Mouse (Mus musculus) lung, embryonic 14.5 days (tissue): ENCODE data around the gene Dhrs7. TPM values are rescaled to one million over a fixed set of nuclear protein-coding genes. Genes with fewer than 3 reads are reported as not detected.

Experiments
- ATAC-seq: fragments of 200-750 bp; cut with Nextera tagmentation; 2 replicates; pipeline ENCODE4 v1.8.0; 2017; ENCODE audit warnings: mild to moderate bottlenecking, moderate TSS enrichment, moderate library complexity; ENCODE audit not compliant: insufficient read depth
- DNase-seq: peaks from one replicate; pipeline ENCODE4 v3.0.0-alpha.2; 2015
- H3K27ac ChIP-seq: fragments of 300-500 bp; sonication (generic); 2 replicates; pipeline ENCODE4 v1.5.1; 2014; ENCODE audit warnings: low read depth, mild to moderate bottlenecking, moderate library complexity
- H3K27me3 ChIP-seq: fragments of 300-500 bp; sonication (generic); 2 replicates; pipeline ENCODE4 v1.6.1; 2014; ENCODE audit warnings: low read length, control low read depth; ENCODE audit not compliant: insufficient read depth
- H3K36me3 ChIP-seq: fragments of 300-500 bp; sonication (generic); 2 replicates; pipeline ENCODE4 v1.6.1; 2014; ENCODE audit warnings: control low read depth; ENCODE audit not compliant: insufficient read depth
- H3K4me1 ChIP-seq: fragments of 300-500 bp; sonication (generic); 2 replicates; pipeline ENCODE4 v1.6.1; 2014; ENCODE audit warnings: antibody characterized with exemption, control low read depth; ENCODE audit not compliant: insufficient read depth
- H3K4me2 ChIP-seq: fragments of 300-500 bp; sonication (generic); 2 replicates; pipeline ENCODE4 v1.6.1; 2014; ENCODE audit warnings: mild to moderate bottlenecking
- H3K4me3 ChIP-seq: fragments of 300-500 bp; sonication (generic); 2 replicates; pipeline ENCODE4 v1.5.1; 2014; ENCODE audit warnings: low read depth, low read length
- H3K9ac ChIP-seq: fragments of 300-500 bp; sonication (generic); 2 replicates; pipeline ENCODE4 v1.6.1; 2014
- H3K9me3 ChIP-seq: fragments of 300-500 bp; sonication (generic); 2 replicates; pipeline ENCODE4 v1.6.1; 2016; ENCODE audit warnings: low read depth, low read length, control low read depth
- CTCF ChIP-seq: IDR thresholded peaks from 2 replicates; pipeline ENCODE4 v1.5.1; 2016; ENCODE audit warnings: antibody characterized with exemption, low read depth
- WGBS: fragments of 180-500 bp; shearing (Covaris S2); extraction: QIAGEN DNeasy Blood & Tissue Kit; methylation state at CpG from one replicate; pipeline ENCODE4 v1.1.7; 2014; 5-methylcytosine and 5-hydroxymethylcytosine counted together
- polyA plus RNA-seq: library from polyadenylated mRNA; unstranded; fragments of >200 nt; fragmentation: Nextera tagmentation; extraction: Ambion mirVana; gene quantifications from 2 replicates; pipeline ENCODE4 v1.2.1, GENCODE M21; 2014

Gene Dhrs7
- polyA plus RNA-seq, 1 experiment from 2014 or later = 20.9 TPM

GRCm38 (mm10) chr12:72648921-72649320 is 15.8 kb downstream of the Dhrs7 start:
- Histone ChIP-seq H3K4me2 (no peak overlapping the region), H3K36me3 (0 out of 2 replicates have a peak, but pooled peaks cover 3% of the 10 kb centered on the region), H3K9ac (no peak overlapping the region), H3K9me3 (no peaks in the 10 kb centered on the region), H3K27ac (no peak overlapping the region), H3K4me3 (no peak overlapping the region), H3K4me1 (no peaks in the 10 kb centered on the region), H3K27me3 (no peaks in the 10 kb centered on the region)
- 91% methylated on average over 14 of the region's 14 CpGs for WGBS
- TF ChIP-seq CTCF = no peak
- DNase-seq (no peak), ATAC-seq (no peak)

- H3K4me1 ChIP-seq = no peaks in the 10 kb centered on the region
- H3K9ac ChIP-seq = no peak overlapping the region
- H3K27me3 ChIP-seq = no peaks in the 10 kb centered on the region
- peaks cover 4% of the 10 kb centered on the region; the same call in 1 of the 2 replicates for H3K9me3 ChIP-seq
- 57% methylated on average over 3 of the region's 3 CpGs for WGBS
- no peak overlapping the region for H3K4me2 ChIP-seq
- no peak for DNase-seq
- no peaks in the 10 kb centered on the region for H3K36me3 ChIP-seq
- no peak overlapping the region for H3K4me3 ChIP-seq
- TF ChIP-seq CTCF = no peak
- no peak for ATAC-seq
- H3K27ac ChIP-seq = no peak overlapping the region
These were observed 26.7 kb downstream of the Dhrs7 start for GRCm38 (mm10) chr12:72638025-72638424.

DNA sequence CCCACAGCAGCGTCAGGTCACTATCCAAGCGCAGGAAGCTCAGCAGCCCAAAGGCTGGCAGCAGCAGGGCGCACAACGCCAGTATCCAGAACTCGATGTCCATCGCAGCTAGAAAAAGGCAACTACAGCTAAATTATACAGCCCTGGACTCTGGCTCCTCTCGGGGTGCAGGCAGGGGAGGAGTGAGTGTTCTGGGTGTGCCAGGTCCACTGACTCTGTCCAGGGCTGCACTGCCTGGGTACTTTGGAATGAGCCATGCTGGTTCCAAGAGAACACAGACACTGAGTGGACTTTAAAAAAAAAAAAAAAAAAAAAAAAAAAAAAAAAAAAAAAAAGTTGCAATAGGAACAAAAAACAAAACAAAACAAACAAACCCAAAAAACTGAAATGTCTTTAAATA is 36.0 kb downstream of the Dhrs7 start:
- H3K9me3 ChIP-seq = no peaks in the 10 kb centered on the region
- H3K36me3 ChIP-seq = no peaks in the 10 kb centered on the region
- DNase-seq (no peak), ATAC-seq (no peak)
- no peaks in the 10 kb centered on the region for H3K4me1 ChIP-seq
- no peak overlapping the region for H3K4me2 ChIP-seq
- WGBS = 94% methylated on average over 7 of the region's 7 CpGs
- TF ChIP-seq CTCF = no peak
- no peak overlapping the region for H3K4me3 ChIP-seq
- H3K9ac ChIP-seq = no peak overlapping the region
- H3K27ac ChIP-seq = no peak overlapping the region
- H3K27me3 ChIP-seq = no peaks in the 10 kb centered on the region

- H3K27me3 ChIP-seq = no peaks in the 10 kb centered on the region
- 68% methylated on average over 5 of the region's 5 CpGs for WGBS
- no peak overlapping the region for H3K4me3 ChIP-seq
- H3K36me3 ChIP-seq = no peaks in the 10 kb centered on the region
- ATAC-seq = no peak
- H3K27ac ChIP-seq = no peak overlapping the region
- no peak overlapping the region for H3K4me2 ChIP-seq
- TF ChIP-seq CTCF = no peak
- DNase-seq = no peak
- H3K9me3 ChIP-seq = no peaks in the 10 kb centered on the region
- no peak overlapping the region for H3K9ac ChIP-seq
- H3K4me1 ChIP-seq = no peaks in the 10 kb centered on the region
These were observed 41.7 kb downstream of the Dhrs7 start for GRCm38 (mm10) chr12:72622853-72623496.

DNA sequence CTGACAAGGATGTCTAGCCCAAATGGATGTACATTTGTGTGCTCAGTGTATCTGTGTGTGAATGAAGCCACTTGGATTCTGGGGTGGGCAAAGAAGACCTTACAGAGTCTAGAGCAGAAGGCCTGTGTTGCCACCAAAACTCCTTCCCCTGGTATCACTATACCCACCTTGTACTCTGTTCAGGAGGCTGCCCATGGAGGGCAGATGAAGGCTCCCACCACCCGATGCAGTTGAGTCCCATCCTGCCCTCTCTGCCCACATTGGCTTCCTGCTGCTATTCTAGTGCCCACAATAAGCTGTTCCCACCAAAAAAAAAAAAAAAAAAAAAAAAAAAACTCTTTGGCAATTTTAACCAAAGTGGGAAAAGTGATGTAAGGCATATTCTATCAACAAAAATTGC is 43.3 kb downstream of the Dhrs7 start:
- ATAC-seq = no peak
- H3K36me3 ChIP-seq = no peaks in the 10 kb centered on the region

DNA sequence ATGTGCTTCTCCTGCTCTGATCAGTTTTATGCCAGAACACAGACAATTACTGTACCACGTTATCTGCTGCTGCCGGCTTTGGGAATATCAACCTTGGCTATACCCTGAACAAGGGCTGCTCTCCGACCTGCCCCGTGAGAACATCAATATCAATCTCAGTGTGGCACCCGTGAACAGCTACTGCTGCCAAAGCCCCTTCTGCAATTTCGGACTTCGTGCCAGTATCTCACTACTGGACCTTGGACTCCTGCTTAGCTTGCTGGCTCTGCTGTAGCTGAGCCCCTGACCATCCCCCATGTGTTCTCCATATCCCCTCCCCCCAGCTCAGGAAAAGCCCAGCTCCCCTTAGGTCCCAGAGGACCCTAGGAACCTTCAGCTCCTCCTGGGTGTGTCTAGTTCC is 43.9 kb downstream of the Dhrs7 start:
- WGBS = 89% methylated on average over 7 of the region's 7 CpGs
- Histone ChIP-seq H3K4me3 (no peak overlapping the region), H3K9me3 (no peaks in the 10 kb centered on the region), H3K36me3 (no peaks in the 10 kb centered on the region), H3K27me3 (no peaks in the 10 kb centered on the region), H3K9ac (no peak overlapping the region), H3K4me2 (no peak overlapping the region), H3K4me1 (no peaks in the 10 kb centered on the region), H3K27ac (no peak overlapping the region)
- ATAC-seq (no peak), DNase-seq (no peak)
- TF ChIP-seq CTCF = no peak

More for the DNA sequence above, 43.3 kb downstream of the Dhrs7 start:
- no peak for TF ChIP-seq CTCF
- no peak for DNase-seq
- no peak overlapping the region for H3K9ac ChIP-seq
- H3K27ac ChIP-seq = no peak overlapping the region
- H3K4me1 ChIP-seq = no peaks in the 10 kb centered on the region
- no peak overlapping the region for H3K4me2 ChIP-seq
- no peak overlapping the region for H3K4me3 ChIP-seq
- H3K27me3 ChIP-seq = no peaks in the 10 kb centered on the region
- 88% methylated on average over 1 of the region's 1 CpGs for WGBS
- H3K9me3 ChIP-seq = no peaks in the 10 kb centered on the region

- H3K27me3 ChIP-seq = no peaks in the 10 kb centered on the region
- H3K4me2 ChIP-seq = no peak overlapping the region
- H3K4me3 ChIP-seq = no peak overlapping the region
- DNase-seq (no peak), ATAC-seq (no peak)
- no peak overlapping the region for H3K9ac ChIP-seq
- H3K27ac ChIP-seq = no peak overlapping the region
- H3K9me3 ChIP-seq = no peaks in the 10 kb centered on the region
- TF ChIP-seq CTCF = no peak
- WGBS = 91% methylated on average over 3 of the region's 3 CpGs
- no peaks in the 10 kb centered on the region for H3K36me3 ChIP-seq
- no peaks in the 10 kb centered on the region for H3K4me1 ChIP-seq
These were observed 52.7 kb downstream of the Dhrs7 start for GRCm38 (mm10) chr12:72612053-72612452.

Other genes starting within 250 kb of the Dhrs7 start
- gene Lrrc9, start 223.0 kb downstream of the Dhrs7 start, polyA plus RNA-seq = 0.29 and 0.87 TPM in 2 replicates
- 10.8 and 11.5 TPM in 2 replicates for gene Pcnx4, start 128.5 kb downstream of the Dhrs7 start, polyA plus RNA-seq
- not detected in 2 replicates for gene Gm4756, start 15.2 kb downstream of the Dhrs7 start, polyA plus RNA-seq
- gene Ppm1a, start 92.5 kb upstream of the Dhrs7 start, polyA plus RNA-seq = 64.9 and 65.1 TPM in 2 replicates